Mouse (Mus musculus): ENCODE data around the gene Pabpc4. TPM values are rescaled to one million over a fixed set of nuclear protein-coding genes. Genes with fewer than 3 reads are reported as not detected.

Gene Pabpc4
- polyA plus RNA-seq, 1 experiment: 478 TPM

- Histone ChIP-seq H3K4me3 (replicated peaks) (no peak overlapping the region), H3K4me1 (peaks cover 86% of the 10 kb centered on the region), H3K36me3 (replicated peaks; ENCODE audit: low read length) (peaks cover 32% of the 10 kb centered on the region), H3K27me3 (replicated peaks) (peaks cover 27% of the 10 kb centered on the region), H3K9me3 (peaks cover 2% of the 10 kb centered on the region)
- TF ChIP-seq FLI1 (IDR thresholded peaks at IDR 0.05; ENCODE audit: low read length): no peak
- TF ChIP-seq GATA1 (IDR thresholded peaks at IDR 0.05; ENCODE audit: borderline replicate concordance, low read length): no peak
These were observed 75.5 kb downstream of the Pabpc4 start for GRCm38 (mm10) chr4:123337693-123338092.

GRCm38 (mm10) chr4:123340232-123340631, 78.1 kb downstream of the Pabpc4 start:
- TF ChIP-seq FLI1 (IDR thresholded peaks at IDR 0.05; ENCODE audit: low read length): no peak
- no peak for TF ChIP-seq GATA1 (IDR thresholded peaks at IDR 0.05; ENCODE audit: borderline replicate concordance, low read length)
- peaks cover 28% of the 10 kb centered on the region for H3K27me3 ChIP-seq (replicated peaks)

GRCm38 (mm10) chr4:123342091-123342641, 80.0 kb downstream of the Pabpc4 start:
- peaks cover 23% of the 10 kb centered on the region for H3K27me3 ChIP-seq (replicated peaks)
- H3K4me1 ChIP-seq: peaks cover 65% of the 10 kb centered on the region
- TF ChIP-seq FLI1 (IDR thresholded peaks at IDR 0.05; ENCODE audit: low read length) (no peak), GATA1 (IDR thresholded peaks at IDR 0.05; ENCODE audit: borderline replicate concordance, low read length) (no peak)
- peak overlapping the region; percentile 99 for H3K4me3 ChIP-seq (replicated peaks)
- no peaks in the 10 kb centered on the region for H3K9me3 ChIP-seq
- H3K36me3 ChIP-seq (replicated peaks; ENCODE audit: low read length): peaks cover 8% of the 10 kb centered on the region

More at GRCm38 (mm10) chr4:123340232-123340631, 78.1 kb downstream of the Pabpc4 start:
- peak overlapping the region; percentile 89 for H3K4me3 ChIP-seq (replicated peaks)
- no peaks in the 10 kb centered on the region for H3K9me3 ChIP-seq
- H3K36me3 ChIP-seq (replicated peaks; ENCODE audit: low read length): peaks cover 15% of the 10 kb centered on the region
- H3K4me1 ChIP-seq: peaks cover 79% of the 10 kb centered on the region

- Histone ChIP-seq H3K27me3 (replicated peaks) (peaks cover 23% of the 10 kb centered on the region), H3K4me1 (peaks cover 59% of the 10 kb centered on the region), H3K36me3 (replicated peaks; ENCODE audit: low read length) (peaks cover 15% of the 10 kb centered on the region), H3K9me3 (no peaks in the 10 kb centered on the region), H3K4me3 (replicated peaks) (peak within 1 kb of the TSS; percentile 99)
- TF ChIP-seq FLI1 (IDR thresholded peaks at IDR 0.05; ENCODE audit: low read length): no peak
These were observed 80.7 kb downstream of the Pabpc4 start, which contains the start of gene Bmp8a for GRCm38 (mm10) chr4:123342642-123343470. Bmp8a (minus strand) TSS chr4:123343252.

GRCm38 (mm10) chr4:123343471-123343789, 81.3 kb downstream of the Pabpc4 start:
- Histone ChIP-seq H3K9me3 (no peaks in the 10 kb centered on the region), H3K4me3 (replicated peaks) (peak overlapping the region; percentile 99), H3K36me3 (replicated peaks; ENCODE audit: low read length) (peaks cover 19% of the 10 kb centered on the region), H3K4me1 (peaks cover 54% of the 10 kb centered on the region), H3K27me3 (replicated peaks) (peaks cover 23% of the 10 kb centered on the region)
- TF ChIP-seq FLI1 (IDR thresholded peaks at IDR 0.05; ENCODE audit: low read length): no peak
- TF ChIP-seq GATA1 (IDR thresholded peaks at IDR 0.05; ENCODE audit: borderline replicate concordance, low read length): no peak

Other genes with a start within 250 kb of the Pabpc4 start
- gene Trit1, start 245.8 kb upstream of the Pabpc4 start, polyA plus RNA-seq (2012; ENCODE audit: insufficient read depth, low replicate concordance): 0.85 and 3.7 TPM in 2 replicates
- gene Bmp8b, start 157.2 kb upstream of the Pabpc4 start, polyA plus RNA-seq (2012; ENCODE audit: insufficient read depth, low replicate concordance): not detected in 2 replicates
- gene Oxct2b, start 146.1 kb upstream of the Pabpc4 start, polyA plus RNA-seq (2012; ENCODE audit: insufficient read depth, low replicate concordance): 3.0 TPM in 1 of 2 replicates, not detected in the other
- 4.7 TPM in 1 of 2 replicates, not detected in the other for gene Ppie, start 122.4 kb upstream of the Pabpc4 start, polyA plus RNA-seq (2012; ENCODE audit: insufficient read depth, low replicate concordance)
- not detected in 2 replicates for gene Hpcal4, start 79.1 kb upstream of the Pabpc4 start, polyA plus RNA-seq (2012; ENCODE audit: insufficient read depth, low replicate concordance)
- gene Nt5c1a, start 60.8 kb upstream of the Pabpc4 start, polyA plus RNA-seq (2012; ENCODE audit: insufficient read depth, low replicate concordance): not detected in 2 replicates
- gene Heyl, start 28.8 kb upstream of the Pabpc4 start, polyA plus RNA-seq (2012; ENCODE audit: insufficient read depth, low replicate concordance): not detected in 2 replicates
- gene Oxct2a, start 61.3 kb downstream of the Pabpc4 start, polyA plus RNA-seq (2012; ENCODE audit: insufficient read depth, low replicate concordance): 0.56 TPM in 1 of 2 replicates, not detected in the other
- gene Bmp8a, start 80.9 kb downstream of the Pabpc4 start, polyA plus RNA-seq (2012; ENCODE audit: insufficient read depth, low replicate concordance): 5.1 and 11.5 TPM in 2 replicates

All from megakaryocyte, embryonic 14.5 days (primary cell).